Mouse (Mus musculus): ENCODE results near the gene Anks6. TPM values are rescaled to one million over a fixed set of nuclear protein-coding genes. Genes with fewer than 3 reads are reported as not detected.

Gene Anks6
- polyA plus RNA-seq, 1 experiment from 2014 or later = 0.14 TPM

DNA sequence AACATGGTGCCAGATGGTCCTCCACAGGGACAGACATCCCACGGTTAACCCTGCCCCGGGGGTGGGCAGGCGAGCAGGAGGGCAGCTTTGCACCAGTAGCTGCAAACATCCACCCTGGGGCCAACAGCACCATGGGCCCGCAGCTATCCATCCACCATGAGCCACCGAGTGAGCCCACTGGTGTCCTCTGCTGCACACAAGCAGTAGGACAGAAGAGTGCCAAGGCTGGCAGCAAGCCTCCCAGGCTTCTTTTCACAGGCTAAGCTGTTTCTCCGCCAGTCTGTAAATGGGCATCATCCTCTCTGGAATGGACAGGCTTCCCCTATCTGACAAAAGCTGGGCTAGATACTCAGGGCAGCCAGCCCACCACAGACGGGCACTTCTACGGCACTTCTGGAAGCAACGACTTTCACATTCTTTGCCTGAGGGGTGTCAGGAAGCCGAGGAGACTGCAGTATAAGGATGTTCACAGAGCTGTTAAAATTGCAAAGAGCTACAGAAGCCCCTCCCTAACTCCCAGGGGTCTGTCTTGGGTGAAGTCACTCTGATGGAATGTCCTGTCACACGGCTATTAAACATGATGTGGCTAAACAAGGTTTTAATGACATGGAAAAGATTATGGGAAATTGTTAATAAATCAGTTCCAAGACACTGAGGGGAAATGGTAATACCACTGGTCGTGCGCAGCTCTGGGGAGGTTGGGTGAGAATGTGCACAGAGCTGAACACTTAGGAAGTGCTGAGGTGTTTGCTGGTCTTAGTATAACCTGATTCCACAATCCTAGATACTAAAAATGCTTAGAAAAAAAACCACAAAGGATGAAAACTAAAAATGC is 20.5 kb downstream of the Anks6 start:
- no peaks in the 10 kb centered on the region for H3K27me3 ChIP-seq (ENCODE audit: insufficient read depth, low read length)
- H3K9ac ChIP-seq (replicated peaks) = no peak overlapping the region
- H3K4me1 ChIP-seq (ENCODE audit: insufficient read depth) = no peaks in the 10 kb centered on the region
- whole genome bisulfite sequencing (ENCODE audit: insufficient replicate concordance) = 66% methylated on average over 13 of the region's 13 CpGs
- H3K36me3 ChIP-seq (replicated peaks; ENCODE audit: insufficient read depth, low read length) = no peaks in the 10 kb centered on the region
- DNase-seq = no peak
- H3K4me2 ChIP-seq (ENCODE audit: low read depth, low read length) = no peak overlapping the region
- no peak overlapping the region for H3K27ac ChIP-seq (ENCODE audit: low read depth)
- no peak overlapping the region for H3K4me3 ChIP-seq (ENCODE audit: low read depth, low read length)
- no peak for TF ChIP-seq EP300 (IDR thresholded peaks at IDR 0.05; ENCODE audit: low read depth)
- TF ChIP-seq CTCF (IDR thresholded peaks at IDR 0.05; ENCODE audit: low read depth) = no peak
- no peaks in the 10 kb centered on the region for H3K9me3 ChIP-seq (ENCODE audit: low read length)
- no peak for ATAC-seq

DNA sequence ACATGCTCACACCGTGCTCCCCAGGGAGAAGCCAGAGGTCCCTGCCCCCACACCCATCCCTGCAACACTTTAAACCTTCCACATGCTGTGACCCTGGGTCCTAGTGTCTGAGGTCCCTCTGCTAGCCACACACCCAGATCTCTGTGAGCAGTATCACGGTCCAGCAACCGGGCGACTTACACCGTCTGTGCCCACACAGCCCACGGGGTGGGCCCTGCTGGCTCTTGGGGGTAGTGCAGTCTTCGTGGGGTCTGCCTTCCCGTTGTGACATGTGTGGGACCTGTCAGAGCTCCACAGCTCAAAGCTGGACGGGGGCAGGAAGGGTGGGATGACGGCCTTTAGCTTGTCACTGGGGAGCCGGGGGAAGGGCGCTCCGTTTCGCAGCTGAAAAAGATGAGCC is 21.7 kb downstream of the Anks6 start:
- Histone ChIP-seq H3K4me1 (ENCODE audit: insufficient read depth) (no peaks in the 10 kb centered on the region), H3K4me3 (ENCODE audit: low read depth, low read length) (no peak overlapping the region), H3K9me3 (ENCODE audit: low read length) (no peaks in the 10 kb centered on the region), H3K27me3 (ENCODE audit: insufficient read depth, low read length) (no peaks in the 10 kb centered on the region), H3K9ac (replicated peaks) (no peak overlapping the region), H3K4me2 (ENCODE audit: low read depth, low read length) (no peak overlapping the region), H3K27ac (ENCODE audit: low read depth) (no peak overlapping the region), H3K36me3 (replicated peaks; ENCODE audit: insufficient read depth, low read length) (no peaks in the 10 kb centered on the region)
- ATAC-seq (no peak), DNase-seq (no peak)
- 73% methylated on average over 14 of the region's 14 CpGs for WGBS (ENCODE audit: insufficient replicate concordance)
- no peak for TF ChIP-seq EP300 (IDR thresholded peaks at IDR 0.05; ENCODE audit: low read depth)
- 0 out of 2 replicates have a peak, but pooled peaks have one; percentile 10 for TF ChIP-seq CTCF (IDR thresholded peaks at IDR 0.05; ENCODE audit: low read depth)

DNA sequence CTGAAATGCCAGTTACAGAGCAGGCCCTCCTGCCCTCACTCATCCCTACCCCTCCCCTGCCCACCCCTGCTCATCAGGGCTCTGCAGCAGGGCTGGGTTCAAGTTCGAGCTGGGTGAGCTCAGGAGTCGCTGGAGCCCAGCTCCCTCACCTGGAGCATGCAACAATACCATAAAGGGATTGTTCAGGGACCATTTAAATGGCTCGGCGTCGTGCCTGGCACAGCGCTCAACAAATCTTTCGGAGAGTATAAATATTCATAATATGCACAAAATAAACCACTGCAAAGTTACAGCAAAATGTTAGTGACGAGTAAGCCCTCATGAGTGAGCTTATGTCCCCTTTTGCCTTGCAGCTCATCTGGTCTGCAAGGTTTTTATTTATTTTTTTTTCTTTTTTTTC is 25.1 kb downstream of the Anks6 start:
- 72% methylated on average over 8 of the region's 8 CpGs for WGBS (ENCODE audit: insufficient replicate concordance)
- Histone ChIP-seq H3K27me3 (ENCODE audit: insufficient read depth, low read length) (no peaks in the 10 kb centered on the region), H3K27ac (ENCODE audit: low read depth) (no peak overlapping the region), H3K4me3 (ENCODE audit: low read depth, low read length) (no peak overlapping the region), H3K4me2 (ENCODE audit: low read depth, low read length) (no peak overlapping the region), H3K36me3 (replicated peaks; ENCODE audit: insufficient read depth, low read length) (no peaks in the 10 kb centered on the region), H3K4me1 (ENCODE audit: insufficient read depth) (no peaks in the 10 kb centered on the region), H3K9me3 (ENCODE audit: low read length) (no peaks in the 10 kb centered on the region), H3K9ac (replicated peaks) (no peak overlapping the region)
- no peak for TF ChIP-seq CTCF (IDR thresholded peaks at IDR 0.05; ENCODE audit: low read depth)
- no peak for TF ChIP-seq EP300 (IDR thresholded peaks at IDR 0.05; ENCODE audit: low read depth)
- no peak for DNase-seq
- ATAC-seq = no peak

DNA sequence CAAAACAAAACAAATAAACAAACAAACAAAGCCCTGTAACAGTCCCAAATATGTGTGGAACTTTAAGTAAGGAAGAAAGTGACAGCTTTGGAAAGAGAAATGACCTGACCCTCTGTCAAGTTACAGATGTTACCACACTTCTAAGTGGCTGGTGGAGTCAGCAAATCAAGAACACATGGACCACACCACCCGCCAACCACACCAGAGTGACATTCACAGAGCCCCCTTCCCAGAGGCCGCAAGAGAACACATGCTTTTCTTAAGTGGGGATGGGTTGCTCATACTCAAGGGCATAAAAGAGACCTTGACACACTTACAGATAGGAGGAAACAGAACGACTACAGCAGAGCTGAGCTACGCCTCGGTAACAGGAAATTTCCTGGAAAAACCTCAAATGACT is 28.4 kb downstream of the Anks6 start:
- Histone ChIP-seq H3K4me1 (ENCODE audit: insufficient read depth) (no peaks in the 10 kb centered on the region), H3K27me3 (ENCODE audit: insufficient read depth, low read length) (no peaks in the 10 kb centered on the region), H3K4me2 (ENCODE audit: low read depth, low read length) (no peak overlapping the region), H3K4me3 (ENCODE audit: low read depth, low read length) (no peak overlapping the region), H3K9me3 (ENCODE audit: low read length) (no peaks in the 10 kb centered on the region), H3K36me3 (replicated peaks; ENCODE audit: insufficient read depth, low read length) (no peaks in the 10 kb centered on the region), H3K27ac (ENCODE audit: low read depth) (no peak overlapping the region), H3K9ac (replicated peaks) (no peak overlapping the region)
- DNase-seq (no peak), ATAC-seq (no peak)
- TF ChIP-seq EP300 (IDR thresholded peaks at IDR 0.05; ENCODE audit: low read depth) (no peak), CTCF (IDR thresholded peaks at IDR 0.05; ENCODE audit: low read depth) (no peak)
- WGBS (ENCODE audit: insufficient replicate concordance) = 61% methylated on average over 5 of the region's 5 CpGs

DNA sequence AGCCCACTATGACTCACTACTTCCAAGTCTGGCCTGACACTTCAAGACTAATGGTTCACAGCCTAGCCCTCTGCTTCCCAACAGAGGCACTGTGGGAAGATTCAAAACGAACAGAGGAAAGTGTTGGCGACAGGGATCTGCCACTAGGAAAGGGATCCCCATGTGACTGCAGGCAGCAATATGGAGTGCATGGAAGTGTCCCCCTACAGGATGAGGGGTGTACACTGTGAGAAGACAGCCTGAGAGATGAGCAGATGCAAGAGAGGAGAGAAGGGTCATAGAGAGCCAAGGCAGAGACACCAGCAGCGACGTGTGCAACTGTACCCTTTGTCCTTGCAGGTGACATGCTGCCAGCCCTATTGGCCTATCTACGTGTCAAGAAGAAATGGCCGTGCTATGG is 33.3 kb downstream of the Anks6 start:
- Histone ChIP-seq H3K27ac (ENCODE audit: low read depth) (no peak overlapping the region), H3K4me3 (ENCODE audit: low read depth, low read length) (no peak overlapping the region), H3K4me2 (ENCODE audit: low read depth, low read length) (no peak overlapping the region), H3K4me1 (ENCODE audit: insufficient read depth) (no peaks in the 10 kb centered on the region), H3K27me3 (ENCODE audit: insufficient read depth, low read length) (no peaks in the 10 kb centered on the region), H3K9me3 (ENCODE audit: low read length) (no peaks in the 10 kb centered on the region), H3K36me3 (replicated peaks; ENCODE audit: insufficient read depth, low read length) (no peaks in the 10 kb centered on the region), H3K9ac (replicated peaks) (no peak overlapping the region)
- TF ChIP-seq CTCF (IDR thresholded peaks at IDR 0.05; ENCODE audit: low read depth) (no peak), EP300 (IDR thresholded peaks at IDR 0.05; ENCODE audit: low read depth) (no peak)
- 70% methylated on average over 6 of the region's 6 CpGs for WGBS (ENCODE audit: insufficient replicate concordance)
- ATAC-seq (no peak), DNase-seq (no peak)

DNA sequence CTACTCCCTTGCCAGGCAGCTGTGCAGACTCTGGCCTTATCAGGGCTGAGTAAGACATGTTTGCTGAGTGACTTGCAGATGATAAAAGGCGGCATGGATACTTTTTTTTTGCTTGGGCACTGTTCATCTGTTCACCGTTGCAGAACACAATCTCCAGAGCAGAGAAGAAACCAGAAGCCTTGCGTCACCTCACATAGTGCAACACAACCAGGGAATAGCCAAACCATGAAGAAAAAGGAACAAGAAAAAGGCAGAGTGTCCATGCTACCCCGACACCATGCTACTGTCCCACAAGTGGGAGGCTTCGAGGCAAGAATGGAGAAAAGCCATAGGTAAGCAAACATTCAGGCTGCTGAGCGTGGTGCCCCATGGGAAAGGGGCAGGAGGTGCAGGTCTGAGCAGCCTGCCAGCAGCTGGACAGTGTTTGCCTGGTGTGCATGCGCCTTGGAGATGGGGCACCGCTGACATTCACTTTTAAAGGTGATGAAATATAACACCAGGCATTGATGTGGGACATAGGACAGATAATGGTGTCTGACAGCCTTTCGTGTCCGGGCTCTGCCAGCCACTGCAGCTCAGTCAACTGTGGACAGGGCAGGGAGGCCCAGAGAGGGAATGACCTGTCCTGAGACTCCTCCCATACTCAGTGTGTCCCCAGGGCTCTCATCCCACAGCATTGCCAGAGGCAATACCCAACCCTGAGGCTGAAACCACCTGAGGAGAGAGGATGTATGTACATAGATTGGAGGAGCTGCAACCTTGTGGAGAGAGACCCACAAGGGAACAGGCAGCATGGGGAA is 34.2 kb downstream of the Anks6 start:
- Histone ChIP-seq H3K4me3 (ENCODE audit: low read depth, low read length) (no peak overlapping the region), H3K9ac (replicated peaks) (no peak overlapping the region), H3K4me1 (ENCODE audit: insufficient read depth) (no peaks in the 10 kb centered on the region), H3K27ac (ENCODE audit: low read depth) (no peak overlapping the region), H3K36me3 (replicated peaks; ENCODE audit: insufficient read depth, low read length) (no peaks in the 10 kb centered on the region), H3K9me3 (ENCODE audit: low read length) (no peaks in the 10 kb centered on the region), H3K27me3 (ENCODE audit: insufficient read depth, low read length) (no peaks in the 10 kb centered on the region), H3K4me2 (ENCODE audit: low read depth, low read length) (no peak overlapping the region)
- DNase-seq = no peak
- TF ChIP-seq EP300 (IDR thresholded peaks at IDR 0.05; ENCODE audit: low read depth) (no peak), CTCF (IDR thresholded peaks at IDR 0.05; ENCODE audit: low read depth) (no peak)
- WGBS (ENCODE audit: insufficient replicate concordance) = 59% methylated on average over 10 of the region's 10 CpGs
- ATAC-seq = no peak

Data from liver, postnatal 0 days (tissue).